Mouse (Mus musculus) thymus, postnatal 25 days (tissue): Measurements from ENCODE around the gene Polk.

Experiments used
- DNase-seq: peaks from one replicate; pipeline ENCODE4 v3.0.0; 2022

Polk gene

DNA sequence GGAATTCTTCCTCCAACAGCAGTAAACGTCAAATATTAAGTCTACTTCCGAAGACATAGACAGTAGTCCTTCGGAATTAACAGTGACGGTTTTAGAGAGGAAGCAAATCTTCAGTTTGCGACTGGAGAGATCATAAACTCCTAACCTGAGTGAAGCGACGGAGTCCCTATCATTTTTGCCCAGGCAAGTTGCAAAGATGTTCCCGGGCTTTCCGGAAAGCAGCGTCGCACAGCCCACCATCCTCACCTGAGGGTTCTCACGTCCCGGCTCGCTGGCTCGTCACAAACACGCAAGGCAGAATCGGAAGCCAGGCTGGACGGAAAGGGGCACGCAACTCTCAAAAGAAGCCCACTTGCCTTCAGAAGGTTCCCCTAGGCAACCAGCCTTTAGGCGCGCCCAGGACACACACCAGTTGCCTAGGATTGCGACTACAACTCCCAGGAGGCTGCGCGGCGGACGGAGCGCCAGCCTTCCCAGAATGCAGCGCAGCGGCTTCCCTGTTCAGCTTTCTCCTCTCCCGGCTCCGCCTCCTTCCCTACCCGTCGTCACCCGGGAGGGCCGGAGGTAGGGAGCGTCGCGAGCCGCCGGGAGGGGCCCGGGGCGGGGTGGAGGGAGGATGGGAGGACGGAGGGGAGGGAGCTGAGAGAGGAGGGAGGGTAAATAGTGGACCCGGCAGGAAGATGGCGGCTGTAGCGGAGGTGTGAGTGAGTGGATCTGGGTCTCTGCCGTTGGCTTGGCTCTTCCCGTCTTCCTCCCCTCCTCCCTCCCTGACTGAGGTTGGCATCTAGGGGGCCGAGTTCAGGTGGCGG, at the start of gene Polk, which contains the start of gene Col4a3bp:
Gene Polk (minus strand): TSS at position 499 of the 809 bp plus-strand sequence.
Gene Col4a3bp (plus strand): TSS at position 538 of the 809 bp plus-strand sequence.
- DNase-seq = peak; percentile 95

DNA sequence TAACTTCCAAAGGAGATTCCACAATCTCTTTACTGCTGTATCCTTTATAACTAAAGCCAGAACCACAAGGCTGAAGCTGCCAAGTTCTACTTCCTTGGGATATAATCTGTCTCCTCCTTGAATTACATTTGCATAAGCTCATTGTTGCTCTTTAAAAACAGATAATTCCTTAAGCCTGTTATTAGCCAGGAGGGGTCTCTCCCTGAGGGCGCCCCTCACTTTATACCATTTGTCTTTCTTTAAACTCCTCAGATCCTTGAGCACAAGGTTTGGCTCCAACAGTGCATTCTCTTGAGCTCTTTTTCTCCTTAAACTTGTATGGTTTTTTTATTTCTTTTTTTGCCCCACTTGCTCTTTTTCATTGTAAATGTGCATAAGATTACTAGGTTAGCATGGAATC, 46.3 kb upstream of the Polk start:
- no peak for DNase-seq

DNA sequence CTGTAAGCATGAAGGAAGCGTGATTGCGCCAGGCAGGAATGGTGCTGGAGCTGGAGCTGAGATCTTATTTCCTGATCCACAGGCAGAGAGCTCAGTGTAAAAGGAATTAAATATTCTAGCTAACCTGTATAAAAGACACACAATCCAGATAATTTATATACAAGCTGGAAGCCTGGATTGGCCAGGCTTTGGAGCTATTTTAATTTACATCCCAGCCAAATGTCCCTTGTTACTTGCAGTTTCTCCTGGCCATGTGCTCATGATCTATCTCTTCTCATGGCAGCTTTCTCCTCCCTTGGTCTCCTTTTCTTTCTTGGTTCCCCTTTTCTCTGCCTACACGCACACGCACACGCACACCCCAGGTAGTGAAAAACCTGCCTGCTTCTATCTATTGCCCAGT, 44.2 kb upstream of the Polk start:
- DNase-seq = no peak

GRCm38 (mm10) chr13:96584201-96584600, 41.8 kb upstream of the Polk start:
- no peak for DNase-seq

DNA sequence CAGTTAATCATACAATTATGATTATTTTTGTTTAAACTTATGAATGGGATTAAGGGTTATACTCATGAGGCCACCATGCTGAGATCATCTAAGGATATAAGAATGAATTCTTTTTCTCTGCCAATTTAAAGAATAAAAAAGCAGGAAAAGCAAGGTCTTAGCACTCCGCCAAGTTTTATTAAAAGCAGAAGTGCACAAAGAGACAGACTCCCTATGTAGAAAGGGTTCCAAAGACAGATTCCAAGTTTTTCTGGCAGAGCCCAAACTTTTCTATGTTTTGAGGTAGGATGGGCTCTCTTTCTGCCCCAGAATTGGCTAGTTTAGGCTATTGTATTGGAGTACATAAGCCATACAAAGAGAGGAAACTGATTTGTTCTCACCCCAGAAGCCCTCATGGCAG, 37.6 kb upstream of the Polk start:
- DNase-seq = no peak

DNA sequence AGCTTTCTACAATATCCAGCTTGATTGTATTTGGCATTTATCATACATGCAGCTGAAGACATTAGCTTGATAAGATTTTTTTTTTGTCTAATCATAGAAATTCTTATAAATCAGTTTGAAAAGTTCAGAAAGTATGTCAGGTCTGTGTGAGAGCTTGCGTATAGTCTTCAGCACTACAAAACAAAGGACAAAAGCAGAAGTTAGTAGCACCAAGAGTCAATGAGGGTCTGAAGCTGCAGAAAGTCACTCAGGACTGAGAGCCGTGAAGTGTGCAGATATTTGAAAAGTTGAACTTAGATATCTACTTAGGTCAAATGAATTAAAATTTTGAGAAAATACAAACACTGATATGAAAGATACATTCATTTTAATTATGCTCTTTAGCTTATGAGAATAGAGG, 36.7 kb upstream of the Polk start:
- no peak for DNase-seq

GRCm38 (mm10) chr13:96574170-96574569, 31.8 kb upstream of the Polk start:
- DNase-seq = no peak

GRCm38 (mm10) chr13:96571016-96571361, 28.6 kb upstream of the Polk start:
- no peak for DNase-seq

DNA sequence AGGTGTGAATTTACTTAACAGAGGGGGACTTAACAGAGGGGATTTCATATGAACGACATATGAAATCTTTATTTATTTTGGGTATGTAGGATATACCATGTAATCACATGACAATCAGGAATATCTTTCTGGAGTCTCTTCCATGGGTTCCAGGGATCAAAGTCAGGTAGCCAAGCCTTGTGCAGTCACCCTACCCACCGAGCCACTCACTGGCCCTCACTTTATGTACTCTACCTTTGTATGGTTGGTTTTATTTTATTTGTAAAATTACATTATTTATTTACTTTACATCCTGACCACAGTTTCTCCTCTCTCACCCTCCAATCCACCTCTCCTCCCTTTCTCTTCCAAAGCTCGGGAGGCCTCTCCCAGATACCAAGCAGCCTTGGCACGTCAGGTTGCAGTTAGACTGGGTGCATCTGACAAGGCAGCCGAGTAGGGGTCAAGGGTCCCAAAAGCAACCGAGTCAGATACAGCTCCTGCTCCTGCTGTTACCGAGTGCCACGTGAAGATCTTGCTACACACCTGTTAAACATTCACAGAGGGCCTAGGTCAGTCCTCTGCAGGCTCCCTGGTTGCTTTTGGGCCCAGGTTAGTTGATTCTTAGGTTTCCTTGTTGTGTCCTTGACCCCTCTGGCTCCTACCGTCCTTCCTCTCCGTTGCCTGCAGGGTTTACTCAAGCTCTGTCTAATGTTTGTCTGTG, 28.1 kb upstream of the Polk start:
- DNase-seq = no peak

DNA sequence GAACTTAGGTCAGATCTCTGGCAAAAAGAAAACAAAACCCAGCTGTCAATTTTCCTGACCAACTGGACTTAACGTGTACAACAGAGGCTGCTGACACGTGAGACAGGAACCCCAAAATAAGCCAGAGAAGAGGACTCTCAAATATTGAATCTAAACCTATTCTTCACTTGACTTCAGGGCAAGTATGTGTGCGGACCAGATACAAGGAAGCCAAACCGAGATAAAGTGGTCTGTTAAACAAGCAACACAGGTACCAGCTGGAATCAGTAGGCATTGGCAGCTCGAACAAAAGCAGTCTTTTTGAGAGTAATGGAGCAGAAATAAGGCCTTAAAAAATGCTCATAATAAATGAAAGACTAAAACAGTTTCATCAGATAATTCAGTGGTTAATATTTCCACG, 25.6 kb upstream of the Polk start:
- no peak for DNase-seq

DNA sequence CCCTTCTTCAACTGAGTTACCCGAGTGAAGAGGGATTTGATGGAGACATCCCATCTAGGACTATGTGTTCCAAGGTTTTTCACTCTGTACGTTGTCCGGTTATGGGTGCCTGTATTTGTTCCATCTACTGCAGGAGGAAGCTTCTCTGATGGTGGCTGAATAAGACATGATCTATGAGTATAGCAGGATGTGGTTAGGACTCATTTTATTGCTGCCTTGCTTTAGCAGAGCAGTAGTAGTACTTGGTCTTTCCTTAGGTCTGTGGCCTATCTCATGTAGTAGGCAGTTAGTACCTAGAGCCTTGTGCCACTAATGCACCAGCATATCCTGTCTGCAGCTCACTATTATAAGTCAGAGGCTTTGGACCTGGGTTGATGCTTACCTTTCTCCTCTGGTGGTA, 12.7 kb upstream of the Polk start:
- DNase-seq = no peak

GRCm38 (mm10) chr13:96547941-96548340, 5.6 kb upstream of the Polk start:
- DNase-seq = no peak

DNA sequence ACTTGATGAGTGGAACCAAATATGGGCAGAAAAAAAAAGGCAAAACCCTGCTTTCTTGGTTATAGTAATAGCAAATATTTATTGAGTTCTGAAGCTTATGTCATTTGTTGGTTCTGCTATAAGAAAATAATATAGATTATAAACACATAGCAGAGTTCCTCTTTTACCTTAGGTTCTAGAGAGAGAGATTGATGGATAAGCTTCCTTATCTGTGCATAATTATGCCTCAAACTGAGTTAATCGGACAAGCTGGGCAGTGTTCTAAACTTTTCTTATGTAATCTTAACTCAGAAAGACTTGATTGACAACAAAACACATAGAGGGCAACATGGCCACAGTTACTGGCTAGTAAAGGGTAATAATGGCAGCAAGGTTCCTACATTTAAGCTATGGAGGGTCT, 4.9 kb upstream of the Polk start:
- DNase-seq = no peak

GRCm38 (mm10) chr13:96544506-96544905, 2.1 kb upstream of the Polk start:
- no peak for DNase-seq

DNA sequence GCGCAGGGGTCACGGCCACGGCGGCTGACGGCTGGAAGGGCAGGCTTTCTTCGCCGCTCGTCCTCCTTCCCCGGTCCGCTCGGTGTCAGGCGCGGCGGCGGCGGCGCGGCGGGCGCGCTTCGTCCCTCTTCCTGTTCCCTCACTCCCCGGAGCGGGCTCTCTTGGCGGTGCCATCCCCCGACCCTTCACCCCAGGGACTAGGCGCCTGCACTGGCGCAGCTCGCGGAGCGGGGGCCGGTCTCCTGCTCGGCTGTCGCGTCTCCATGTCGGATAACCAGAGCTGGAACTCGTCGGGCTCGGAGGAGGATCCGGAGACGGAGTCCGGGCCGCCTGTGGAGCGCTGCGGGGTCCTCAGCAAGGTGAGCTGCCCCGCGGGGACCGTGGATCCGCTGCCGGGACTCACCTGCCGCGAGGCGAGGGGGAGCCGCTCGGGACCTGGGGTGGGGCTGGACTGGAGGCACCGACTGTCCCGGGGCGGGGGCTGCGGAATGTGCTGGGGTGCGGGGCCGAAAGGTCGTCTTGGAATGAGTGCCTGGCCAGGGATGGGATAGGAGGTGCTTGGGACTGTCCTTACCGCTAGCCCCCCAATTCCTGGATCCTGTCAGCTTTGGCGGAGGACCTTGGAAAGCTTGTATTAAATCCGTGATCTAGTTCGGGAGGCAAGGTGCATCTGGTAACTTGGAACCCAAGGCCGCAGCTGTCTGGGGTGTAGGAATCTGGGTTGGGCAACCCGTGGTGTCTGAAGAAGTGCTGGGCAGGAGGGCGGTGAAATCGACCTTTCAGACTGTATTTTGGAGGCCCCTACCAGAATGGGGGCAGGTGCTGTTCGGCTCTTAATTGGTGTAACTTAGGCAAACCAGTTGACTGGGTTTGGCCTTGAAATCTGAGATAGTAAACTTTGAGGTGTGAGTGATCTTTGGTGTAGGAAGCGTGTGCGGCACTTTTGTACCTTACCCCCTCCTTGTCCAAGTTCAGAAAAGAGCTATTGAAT, 817 bp upstream of the Polk start:
- DNase-seq = no peak

GRCm38 (mm10) chr13:96541381-96541780, 998 bp downstream of the Polk start:
- no peak for DNase-seq

DNA sequence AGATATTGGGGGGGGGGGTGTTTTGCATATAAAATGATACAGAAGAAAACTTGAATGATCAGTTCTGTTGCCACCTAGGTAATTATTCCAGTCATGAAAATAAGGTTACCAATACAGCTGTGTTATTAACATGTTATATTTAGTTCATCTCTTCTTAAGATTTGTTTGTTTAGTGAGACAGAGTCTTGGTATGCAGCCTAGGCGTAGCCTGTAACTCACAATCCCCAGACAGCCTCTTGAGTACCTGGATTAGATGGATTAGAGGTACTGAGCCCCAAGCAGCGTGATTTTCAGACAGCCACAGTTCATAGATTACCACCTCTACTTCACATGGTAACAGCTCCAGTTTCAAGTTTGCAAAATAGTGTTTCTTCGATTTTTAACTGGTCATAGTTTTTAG, 4.3 kb downstream of the Polk start:
- DNase-seq = no peak

GRCm38 (mm10) chr13:96536821-96537572, 5.4 kb downstream of the Polk start:
- DNase-seq = no peak

DNA sequence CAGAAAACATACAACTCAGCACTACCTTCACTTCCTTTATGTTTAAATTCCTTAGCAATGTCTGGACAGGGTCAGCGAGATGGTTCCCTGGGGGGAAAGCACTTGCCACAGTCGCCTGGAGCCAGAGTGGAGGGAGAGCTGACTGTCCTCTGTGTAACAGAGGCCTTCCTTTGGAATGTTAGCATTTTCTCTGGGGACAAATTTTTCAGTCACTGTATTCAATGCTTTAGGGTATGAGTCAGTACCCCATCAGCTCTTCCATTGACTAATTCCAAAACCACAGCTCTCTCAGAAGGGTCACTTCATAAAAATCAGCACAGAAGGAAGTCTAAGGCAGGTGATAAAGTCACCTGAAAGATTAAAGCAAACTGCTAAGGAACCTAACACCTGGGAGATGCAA, 8.6 kb downstream of the Polk start:
- DNase-seq = no peak

DNA sequence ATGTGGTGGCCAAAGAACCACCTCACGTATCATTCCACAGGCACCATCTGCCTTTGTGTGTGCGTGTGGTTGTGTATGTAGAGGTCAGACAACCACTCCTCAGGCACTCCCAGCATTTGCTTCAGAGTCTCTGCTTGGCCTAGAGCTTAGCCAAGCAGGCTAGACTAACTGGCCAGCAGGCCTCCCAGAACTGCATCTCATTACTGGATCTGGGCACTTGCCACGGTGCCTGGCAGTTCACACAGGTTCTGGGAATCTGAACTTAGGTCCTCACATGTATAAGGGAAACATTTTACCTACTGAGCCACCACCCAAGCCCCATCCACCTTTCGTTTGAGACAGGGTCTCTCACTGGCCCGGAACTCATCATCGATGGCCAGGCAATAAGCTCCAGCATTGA, 10.2 kb downstream of the Polk start:
- DNase-seq = no peak

GRCm38 (mm10) chr13:96530064-96530463, 12.3 kb downstream of the Polk start:
- no peak for DNase-seq

- DNase-seq = no peak
Observed at GRCm38 (mm10) chr13:96529542-96529941, 12.8 kb downstream of the Polk start.

GRCm38 (mm10) chr13:96528776-96529175, 13.6 kb downstream of the Polk start:
- no peak for DNase-seq
